Comparison of ENCODE assay signal across 8 mouse cellular contexts in genomic region chr7:127824176-127824871, GRCm38 (mm10). TPM values are rescaled to one million over a fixed set of nuclear protein-coding genes. Genes with fewer than 3 reads are reported as not detected.
DNase-seq lines count a peak whose midpoint lies in the region; ATAC-seq and TF ChIP-seq lines count a peak whose summit lies in the region.

Gene Stx4a, plus strand, starts transcription at chr7:127824294.
Gene Stx1b, minus strand, starts transcription at chr7:127824549.

- peak within 1 kb of the TSS; percentile 83 for H3K4me2 ChIP-seq in hindbrain, embryonic 15.5 days
- peak within 1 kb of the TSS; percentile 56 for H3K4me2 ChIP-seq in limb, embryonic 14.5 days (replicated peaks; ENCODE audit: low read depth, low read length, severe bottlenecking)

- TF ChIP-seq POLR2A in brain, embryonic 14.5 days (IDR thresholded peaks at IDR 0.05; ENCODE audit: borderline replicate concordance, extremely low read depth, insufficient read depth, insufficient read length, poor library complexity, severe bottlenecking) = peak; percentile 36; the same call in 1 of the 2 replicates
- no peak for TF ChIP-seq POLR2A in limb, embryonic 14.5 days (IDR thresholded peaks at IDR 0.05; ENCODE audit: borderline replicate concordance, extremely low read depth, insufficient read depth, insufficient read length)

- H3K4me1 ChIP-seq in forebrain, embryonic 10.5 days = peaks cover 44% of the 10 kb centered on the region
- H3K4me1 ChIP-seq in hindbrain, embryonic 15.5 days (replicated peaks) = peaks cover 42% of the 10 kb centered on the region
- H3K4me1 ChIP-seq in limb, embryonic 14.5 days (ENCODE audit: control insufficient read depth, insufficient read depth, low read length) = peaks cover 19% of the 10 kb centered on the region

- no peaks in the 10 kb centered on the region for H3K9me3 ChIP-seq in forebrain, embryonic 10.5 days
- H3K9me3 ChIP-seq in hindbrain, embryonic 15.5 days = no peaks in the 10 kb centered on the region
- H3K9me3 ChIP-seq in limb, embryonic 14.5 days (ENCODE audit: control insufficient read depth, low read length) = no peaks in the 10 kb centered on the region

- peak; percentile 89 for ATAC-seq in hindbrain, embryonic 15.5 days (ENCODE audit: low FRiP score, low read depth)
- peak; percentile 84 for ATAC-seq in limb, embryonic 14.5 days (ENCODE audit: low FRiP score, low read depth)

- DNase-seq in gastrocnemius, postnatal 10 days = peak; percentile 60
- DNase-seq in gastrocnemius, adult 18-20 months (ENCODE audit: low spot score) = no peak
- DNase-seq in brain, embryonic 14.5 days (ENCODE audit: low read depth) = peak; percentile 90
- peak; percentile 66 for DNase-seq in forebrain, embryonic 10.5 days (ENCODE audit: extremely low spot score, low spot score)
- DNase-seq in limb, embryonic 14.5 days (ENCODE audit: low spot score) = peak; percentile 65
- DNase-seq in right cerebral cortex, postnatal 10 days (ENCODE audit: low spot score in 2 of 2) = peak; percentile 85 to 89
- DNase-seq in ovary, postnatal 36 days (ENCODE audit: low spot score) = no peak

- no peaks in the 10 kb centered on the region for H3K27me3 ChIP-seq in forebrain, embryonic 10.5 days (ENCODE audit: poor library complexity, severe bottlenecking)
- no peaks in the 10 kb centered on the region for H3K27me3 ChIP-seq in hindbrain, embryonic 15.5 days
- no peaks in the 10 kb centered on the region for H3K27me3 ChIP-seq in limb, embryonic 14.5 days (ENCODE audit: control insufficient read depth, insufficient read depth, low read length)

- peak within 1 kb of the TSS; percentile 87 for H3K4me3 ChIP-seq in forebrain, embryonic 10.5 days
- peak within 1 kb of the TSS; percentile 83 for H3K4me3 ChIP-seq in hindbrain, embryonic 15.5 days
- H3K4me3 ChIP-seq in limb, embryonic 14.5 days (replicated peaks; ENCODE audit: low read length) = peak within 1 kb of the TSS; percentile 62

- TF ChIP-seq CTCF in brain, embryonic 14.5 days (IDR thresholded peaks at IDR 0.05; ENCODE audit: borderline replicate concordance, extremely low read depth, insufficient read depth, insufficient read length) = no peak

- H3K9ac ChIP-seq in hindbrain, embryonic 15.5 days = peak within 1 kb of the TSS; percentile 93
- peak within 1 kb of the TSS; percentile 70 for H3K9ac ChIP-seq in limb, embryonic 14.5 days (ENCODE audit: low read depth, low read length, severe bottlenecking)

- WGBS in forebrain, embryonic 10.5 days = 4% methylated on average over 34 of the region's 38 CpGs
- 3% methylated on average over 33 of the region's 38 CpGs for WGBS in hindbrain, embryonic 15.5 days
- 3% methylated on average over 27 of the region's 38 CpGs for WGBS in limb, embryonic 14.5 days

- peak within 1 kb of the TSS; percentile 93 for H3K27ac ChIP-seq in forebrain, embryonic 10.5 days
- peak within 1 kb of the TSS; percentile 94 for H3K27ac ChIP-seq in hindbrain, embryonic 15.5 days (replicated peaks)
- H3K27ac ChIP-seq in limb, embryonic 14.5 days (replicated peaks; ENCODE audit: low read depth, low read length) = peak within 1 kb of the TSS; percentile 48; the same call in 1 of the 2 replicates

- no peaks in the 10 kb centered on the region for H3K36me3 ChIP-seq in forebrain, embryonic 10.5 days (replicated peaks)
- H3K36me3 ChIP-seq in hindbrain, embryonic 15.5 days = no peaks in the 10 kb centered on the region
- no peaks in the 10 kb centered on the region for H3K36me3 ChIP-seq in limb, embryonic 14.5 days (ENCODE audit: control insufficient read depth, insufficient read depth, low read length)

RNA-seq across cellular contexts. Expression of gene Stx4a, which starts in this region (rescaled TPM):
- total RNA-seq in gastrocnemius, postnatal 10 days (2021) = 10 to 100 TPM; 52.6 to 69.7 TPM
- 10 to 100 TPM; 46.4 to 56.7 TPM for total RNA-seq in gastrocnemius, adult 18-20 months (2021)
- 35.3 and 36.0 TPM in 2 replicates for polyA plus RNA-seq in brain, embryonic 14.5 days (2012; rRNA removed)
- polyA plus RNA-seq in forebrain, embryonic 10.5 days (2016; fragmentation: Nextera tagmentation; extraction: Ambion mirVana) = 23.7 and 24.6 TPM in 2 replicates
- polyA plus RNA-seq in hindbrain, embryonic 15.5 days (2015; fragmentation: Nextera tagmentation; extraction: Ambion mirVana) = 21.5 and 22.4 TPM in 2 replicates
- 116 and 147 TPM in 2 replicates for polyA plus RNA-seq in limb, embryonic 14.5 days (2012; rRNA removed)
- 38.8 and 41.0 TPM in 2 replicates for polyA plus RNA-seq in limb, embryonic 14.5 days (2014; fragmentation: Nextera tagmentation; extraction: Ambion mirVana)

RNA-seq across cellular contexts. Expression of gene Stx1b, which starts in this region (rescaled TPM):
- 1 to 10 TPM; 3.0 to 4.6 TPM for total RNA-seq in gastrocnemius, postnatal 10 days (2021)
- 1 to 10 TPM in 1 of 2 experiments, under 1 TPM in 1; 0.74 to 1.2 TPM for total RNA-seq in gastrocnemius, adult 18-20 months (2021)
- polyA plus RNA-seq in brain, embryonic 14.5 days (2012; rRNA removed) = 79.9 and 128 TPM in 2 replicates
- 5.5 and 6.1 TPM in 2 replicates for polyA plus RNA-seq in forebrain, embryonic 10.5 days (2016; fragmentation: Nextera tagmentation; extraction: Ambion mirVana)
- polyA plus RNA-seq in hindbrain, embryonic 15.5 days (2015; fragmentation: Nextera tagmentation; extraction: Ambion mirVana) = 63.4 and 72.5 TPM in 2 replicates
- 43.9 and 52.1 TPM in 2 replicates for polyA plus RNA-seq in limb, embryonic 14.5 days (2012; rRNA removed)
- 4.0 and 6.3 TPM in 2 replicates for polyA plus RNA-seq in limb, embryonic 14.5 days (2014; fragmentation: Nextera tagmentation; extraction: Ambion mirVana)

Comparison
In these comparisons a context has a peak if more than half of its experiments do, and no peak if none do; other contexts are left out.
1. DNase-seq: peak in gastrocnemius, postnatal 10 days (single experiment), brain, embryonic 14.5 days (single experiment), forebrain, embryonic 10.5 days (single experiment), limb, embryonic 14.5 days (single experiment) and right cerebral cortex, postnatal 10 days (2 of 2); none in gastrocnemius, adult 18-20 months (single experiment) and ovary, postnatal 36 days (single experiment).
2. Peak in every context shown above with its lines, with median percentiles within 50 percentile points of each other: H3K27ac ChIP-seq and H3K4me3 ChIP-seq.